Mouse (Mus musculus) liver, embryonic 15.5 days (tissue): ENCODE data around the gene Cwc27. TPM values are rescaled to one million over a fixed set of nuclear protein-coding genes. Genes with fewer than 3 reads are reported as not detected.
A peak's percentile ranks its signal among the peaks of the same experiment; 100 is the strongest.

ENCODE experiments used
- ATAC-seq: fragments of 200-750 bp; cut with Nextera tagmentation; 2 replicates; pipeline ENCODE4 v1.8.0; 2017; ENCODE audit warnings: moderate number of reproducible peaks, mild to moderate bottlenecking, moderate library complexity; ENCODE audit not compliant: insufficient read depth
- H3K27ac ChIP-seq: fragments of 300-500 bp; sonication (generic); replicated peaks from 2 replicates; pipeline ENCODE4 v1.5.1; 2015; ENCODE audit warnings: mild to moderate bottlenecking, inconsistent platforms
- H3K27me3 ChIP-seq: fragments of 300-500 bp; sonication (generic); 2 replicates; pipeline ENCODE4 v1.6.1; 2015; ENCODE audit warnings: mild to moderate bottlenecking, inconsistent platforms
- H3K36me3 ChIP-seq: fragments of 300-500 bp; sonication (generic); replicated peaks from 2 replicates; pipeline ENCODE4 v1.6.1; 2015; ENCODE audit warnings: moderate library complexity, mild to moderate bottlenecking, inconsistent platforms
- H3K4me1 ChIP-seq: fragments of 300-500 bp; sonication (generic); replicated peaks from 2 replicates; pipeline ENCODE4 v1.6.1; 2015; ENCODE audit warnings: inconsistent platforms
- H3K4me2 ChIP-seq: fragments of 300-500 bp; sonication (generic); 2 replicates; pipeline ENCODE4 v1.6.1; 2015; ENCODE audit warnings: moderate library complexity, mild to moderate bottlenecking, inconsistent platforms
- H3K4me3 ChIP-seq: fragments of 300-500 bp; sonication (generic); replicated peaks from 2 replicates; pipeline ENCODE4 v1.5.1; 2015; ENCODE audit warnings: mild to moderate bottlenecking, inconsistent platforms
- H3K9ac ChIP-seq: fragments of 300-500 bp; sonication (generic); 2 replicates; pipeline ENCODE4 v1.6.1; 2015; ENCODE audit warnings: moderate library complexity, mild to moderate bottlenecking, inconsistent platforms
- H3K9me3 ChIP-seq: fragments of 300-500 bp; sonication (generic); replicated peaks from 2 replicates; pipeline ENCODE4 v1.6.1; 2016; ENCODE audit warnings: inconsistent platforms
- WGBS: fragments of 180-500 bp; shearing (Covaris S2); methylation state at CpG from one replicate; pipeline ENCODE4 v1.1.7; 2015; ENCODE audit warnings: mixed read lengths; ENCODE audit not compliant: insufficient replicate concordance; 5-methylcytosine and 5-hydroxymethylcytosine counted together
- polyA plus RNA-seq: library from polyadenylated mRNA; unstranded; fragments of >200 nt; fragmentation: Nextera tagmentation; extraction: Ambion mirVana; gene quantifications from 2 replicates; pipeline ENCODE4 v1.2.1, GENCODE M21; 2015

The Cwc27 gene
- 6.6 and 8.3 TPM in 2 replicates for polyA plus RNA-seq

GRCm38 (mm10) chr13:104816635-104817571 is at the start of gene Cwc27:
Gene Cwc27, minus strand, starts transcription at chr13:104817142.
- H3K9ac ChIP-seq = peak within 1 kb of the TSS; percentile 81
- no peaks in the 10 kb centered on the region for H3K27me3 ChIP-seq
- H3K4me3 ChIP-seq = peak within 1 kb of the TSS; percentile 78
- H3K9me3 ChIP-seq = no peaks in the 10 kb centered on the region
- peak within 1 kb of the TSS; percentile 84 for H3K27ac ChIP-seq
- under 1% methylated on average over 50 of the region's 50 CpGs for WGBS
- peaks cover 33% of the 10 kb centered on the region for H3K4me1 ChIP-seq
- H3K36me3 ChIP-seq = no peaks in the 10 kb centered on the region
- peak; percentile 91 for ATAC-seq
- peak within 1 kb of the TSS; percentile 73 for H3K4me2 ChIP-seq

DNA sequence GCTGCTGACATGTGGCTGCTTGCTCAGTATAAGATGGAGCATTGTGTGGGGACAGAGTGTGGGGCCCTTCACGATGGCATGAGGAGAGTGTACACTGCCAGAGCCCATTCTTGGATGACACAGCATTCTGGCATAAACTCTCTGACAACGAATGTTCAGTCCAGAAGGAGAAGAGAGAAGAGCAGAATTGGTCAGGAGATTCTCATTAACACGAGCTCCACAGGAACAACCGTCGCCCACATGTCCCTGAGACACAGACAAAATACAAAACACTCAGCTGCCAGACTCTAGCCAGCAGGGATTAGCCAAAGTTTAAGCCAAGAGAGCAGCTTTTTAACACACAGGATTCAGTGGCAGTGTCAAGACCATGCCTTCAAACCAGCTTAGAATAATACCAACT is 49.8 kb upstream of the Cwc27 start:
- Histone ChIP-seq H3K4me3 (no peak overlapping the region), H3K9me3 (no peaks in the 10 kb centered on the region), H3K27me3 (peaks cover 31% of the 10 kb centered on the region), H3K9ac (no peak overlapping the region), H3K4me2 (no peak overlapping the region), H3K36me3 (no peaks in the 10 kb centered on the region), H3K27ac (no peak overlapping the region), H3K4me1 (peaks cover 8% of the 10 kb centered on the region; the same call in 1 of the 2 replicates)
- 58% methylated on average over 5 of the region's 5 CpGs for WGBS
- ATAC-seq = no peak

DNA sequence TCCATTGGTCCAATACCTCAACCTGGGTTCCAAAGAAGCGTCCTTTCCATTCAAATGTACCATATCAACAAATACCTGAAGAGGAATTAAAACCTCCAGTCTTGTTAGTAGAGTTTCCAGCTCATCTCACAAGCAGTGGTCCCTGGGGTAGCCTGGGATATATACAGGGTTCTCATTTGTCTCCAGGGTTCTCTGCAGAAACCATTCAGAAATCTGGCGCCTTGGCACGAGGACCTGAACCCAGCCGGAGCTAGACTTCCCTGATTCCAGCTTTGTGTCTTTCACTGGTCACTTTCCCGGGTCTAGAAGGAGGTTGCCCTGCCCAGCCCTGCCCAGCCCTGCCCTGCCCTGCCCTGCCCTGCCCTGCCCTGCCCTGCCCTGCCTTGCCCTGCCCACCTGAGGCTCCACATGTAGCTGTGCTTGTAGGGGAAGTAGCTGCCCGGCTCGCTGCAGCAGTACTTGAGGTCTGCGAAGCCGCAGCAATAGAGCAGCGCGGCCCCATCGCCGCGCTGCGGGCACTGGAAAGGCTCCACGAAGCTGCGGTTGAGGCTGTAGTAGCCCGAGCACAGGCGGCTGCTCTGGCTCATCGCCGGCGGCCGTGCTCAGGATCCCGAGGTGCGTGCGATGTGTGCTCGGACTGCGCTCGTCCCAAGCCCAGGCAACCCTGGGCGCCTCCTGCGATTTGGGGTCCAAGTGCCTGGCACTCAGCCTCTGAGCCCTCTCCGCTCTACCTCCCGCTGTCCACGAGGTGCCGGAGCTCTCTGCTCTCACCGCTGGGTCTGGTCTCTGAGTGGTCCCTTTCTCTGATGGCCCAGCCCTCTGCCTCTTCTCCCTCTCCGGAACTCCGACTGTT is 46.4 kb upstream of the Cwc27 start, which contains the start of gene Shisal2b:
Gene Shisal2b, minus strand, starts transcription at position 767 of the 853 bp plus-strand sequence.
- ATAC-seq = peak; percentile 34; the same call in 1 of the 2 replicates
- no peaks in the 10 kb centered on the region for H3K9me3 ChIP-seq
- peaks cover 36% of the 10 kb centered on the region for H3K27me3 ChIP-seq
- peaks cover 8% of the 10 kb centered on the region; the same call in 1 of the 2 replicates for H3K4me1 ChIP-seq
- peak within 1 kb of the TSS; percentile 69 for H3K4me2 ChIP-seq
- peak within 1 kb of the TSS; percentile 44 for H3K4me3 ChIP-seq
- H3K27ac ChIP-seq = no peak within 1 kb of the TSS
- no peak within 1 kb of the TSS for H3K9ac ChIP-seq
- WGBS = 4% methylated on average over 38 of the region's 38 CpGs
- no peaks in the 10 kb centered on the region for H3K36me3 ChIP-seq

GRCm38 (mm10) chr13:104853645-104854044 is 36.7 kb upstream of the Cwc27 start:
- Histone ChIP-seq H3K4me3 (no peak overlapping the region), H3K27me3 (no peaks in the 10 kb centered on the region), H3K4me1 (no peaks in the 10 kb centered on the region), H3K27ac (no peak overlapping the region), H3K4me2 (no peak overlapping the region), H3K9me3 (no peaks in the 10 kb centered on the region), H3K36me3 (no peaks in the 10 kb centered on the region), H3K9ac (no peak overlapping the region)
- ATAC-seq = no peak
- 51% methylated on average over 2 of the region's 2 CpGs for WGBS

GRCm38 (mm10) chr13:104843295-104844089 is 26.6 kb upstream of the Cwc27 start:
- Histone ChIP-seq H3K36me3 (peaks cover 4% of the 10 kb centered on the region; the same call in 1 of the 2 replicates), H3K9ac (no peak overlapping the region), H3K4me3 (no peak overlapping the region), H3K27me3 (no peaks in the 10 kb centered on the region), H3K27ac (no peak overlapping the region), H3K4me1 (no peaks in the 10 kb centered on the region), H3K4me2 (no peak overlapping the region), H3K9me3 (no peaks in the 10 kb centered on the region)
- no peak for ATAC-seq
- 64% methylated on average over 12 of the region's 13 CpGs for WGBS

DNA sequence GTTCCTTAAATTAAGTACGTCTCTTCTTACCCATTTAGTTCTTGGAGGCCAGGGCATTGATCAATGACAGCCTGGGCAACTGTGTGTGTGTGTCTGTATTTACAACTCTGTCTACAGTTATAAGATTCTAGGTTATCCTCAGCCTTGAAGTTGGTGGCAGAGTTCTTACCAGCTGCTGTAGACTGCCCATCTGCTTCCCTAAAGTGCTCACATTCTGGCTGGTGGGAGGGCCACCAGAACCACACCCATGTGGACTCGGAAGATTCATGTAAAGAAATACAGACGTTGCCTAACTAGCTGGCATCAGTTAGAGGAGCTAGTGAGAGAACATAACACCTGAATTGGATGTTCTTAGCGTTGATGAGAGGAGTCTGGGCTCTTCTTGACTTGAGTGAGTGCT is 25.0 kb upstream of the Cwc27 start:
- H3K9me3 ChIP-seq = no peaks in the 10 kb centered on the region
- H3K4me3 ChIP-seq = no peak overlapping the region
- no peaks in the 10 kb centered on the region for H3K27me3 ChIP-seq
- H3K36me3 ChIP-seq = peaks cover 12% of the 10 kb centered on the region
- no peak overlapping the region for H3K4me2 ChIP-seq
- WGBS = 45% methylated on average over 4 of the region's 4 CpGs
- no peak overlapping the region for H3K27ac ChIP-seq
- no peak for ATAC-seq
- no peaks in the 10 kb centered on the region for H3K4me1 ChIP-seq
- H3K9ac ChIP-seq = no peak overlapping the region

DNA sequence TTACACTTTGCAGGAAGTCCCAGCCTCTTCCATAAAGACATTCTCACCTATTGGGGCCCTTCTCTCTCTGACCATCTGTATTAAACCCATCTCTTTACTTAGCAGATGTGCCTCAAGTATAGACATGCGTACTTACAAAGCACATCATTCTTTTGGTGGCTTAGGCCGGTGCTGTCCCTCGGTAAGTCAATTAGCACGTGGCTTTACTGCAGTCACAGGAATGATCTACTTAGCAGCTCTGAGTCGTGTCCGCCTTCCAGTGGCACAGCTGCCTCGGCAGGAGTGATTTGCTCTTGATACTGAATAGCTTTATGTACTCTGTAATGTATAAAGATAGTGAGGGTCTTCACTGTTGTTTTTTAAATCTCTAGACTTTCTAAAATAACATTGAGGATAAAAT is 20.7 kb upstream of the Cwc27 start:
- no peak for ATAC-seq
- 72% methylated on average over 7 of the region's 7 CpGs for WGBS
- H3K27me3 ChIP-seq = no peaks in the 10 kb centered on the region
- H3K9me3 ChIP-seq = no peaks in the 10 kb centered on the region
- H3K4me2 ChIP-seq = no peak overlapping the region
- no peaks in the 10 kb centered on the region for H3K4me1 ChIP-seq
- no peak overlapping the region for H3K27ac ChIP-seq
- H3K36me3 ChIP-seq = peaks cover 35% of the 10 kb centered on the region
- no peak overlapping the region for H3K9ac ChIP-seq
- H3K4me3 ChIP-seq = no peak overlapping the region

- no peak overlapping the region for H3K4me3 ChIP-seq
- 79% methylated on average over 13 of the region's 13 CpGs for WGBS
- no peak overlapping the region for H3K9ac ChIP-seq
- ATAC-seq = no peak
- no peaks in the 10 kb centered on the region for H3K4me1 ChIP-seq
- H3K9me3 ChIP-seq = no peaks in the 10 kb centered on the region
- no peak overlapping the region for H3K4me2 ChIP-seq
- H3K27me3 ChIP-seq = no peaks in the 10 kb centered on the region
- no peak overlapping the region for H3K27ac ChIP-seq
- H3K36me3 ChIP-seq = peaks cover 60% of the 10 kb centered on the region
These were observed 15.9 kb upstream of the Cwc27 start for GRCm38 (mm10) chr13:104832811-104833210.

DNA sequence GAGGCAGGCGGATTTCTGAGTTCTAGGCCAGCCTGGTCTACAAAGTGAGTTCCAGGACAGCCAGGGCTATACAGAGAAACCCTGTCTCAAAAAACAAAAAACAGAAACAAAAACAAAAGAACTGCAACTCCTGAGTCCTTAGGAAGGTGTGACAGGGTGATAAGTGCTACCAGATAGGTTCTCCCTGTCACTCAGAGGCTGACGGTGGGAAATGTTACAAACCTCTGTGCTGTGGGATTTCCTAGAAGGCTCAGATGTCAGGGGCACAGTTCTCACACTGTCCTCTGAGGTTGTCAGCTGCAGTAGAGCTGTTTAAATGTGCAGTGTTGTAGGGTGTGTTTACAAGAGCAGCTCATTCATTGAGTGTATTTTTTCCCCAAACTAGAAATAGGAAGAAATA is 8.5 kb upstream of the Cwc27 start:
- ATAC-seq = no peak
- WGBS = 51% methylated on average over 2 of the region's 2 CpGs
- Histone ChIP-seq H3K27me3 (no peaks in the 10 kb centered on the region), H3K9ac (no peak overlapping the region), H3K9me3 (no peaks in the 10 kb centered on the region), H3K36me3 (peaks cover 29% of the 10 kb centered on the region), H3K4me1 (peaks cover 14% of the 10 kb centered on the region), H3K4me2 (no peak overlapping the region), H3K27ac (no peak overlapping the region), H3K4me3 (no peak overlapping the region)

- H3K27ac ChIP-seq = no peak overlapping the region
- no peak overlapping the region for H3K4me2 ChIP-seq
- H3K9ac ChIP-seq = no peak overlapping the region
- peaks cover 6% of the 10 kb centered on the region for H3K36me3 ChIP-seq
- no peak for ATAC-seq
- H3K4me1 ChIP-seq = peaks cover 34% of the 10 kb centered on the region
- 44% methylated on average over 8 of the region's 8 CpGs for WGBS
- no peaks in the 10 kb centered on the region for H3K9me3 ChIP-seq
- no peaks in the 10 kb centered on the region for H3K27me3 ChIP-seq
- H3K4me3 ChIP-seq = no peak overlapping the region
These were observed 5.5 kb upstream of the Cwc27 start for GRCm38 (mm10) chr13:104822411-104822838.
